Mouse (Mus musculus) hindbrain, embryonic 16.5 days (tissue): Measurements from ENCODE around the gene Rfxank. TPM values are rescaled to one million over a fixed set of nuclear protein-coding genes. Genes with fewer than 3 reads are reported as not detected.

Experiments used
- ATAC-seq: fragments of 200-750 bp; cut with Nextera tagmentation; 2 replicates; pipeline ENCODE4 v1.8.0; 2017; ENCODE audit warnings: moderate TSS enrichment, moderate library complexity
- H3K27ac ChIP-seq: fragments of 300-500 bp; sonication (generic); 2 replicates; pipeline ENCODE4 v1.5.1; 2014; ENCODE audit warnings: low read depth, mild to moderate bottlenecking, control low read depth, low read length, moderate library complexity
- H3K27me3 ChIP-seq: fragments of 300-500 bp; sonication (generic); replicated peaks from 2 replicates; pipeline ENCODE4 v1.6.1; 2014; ENCODE audit warnings: low read length; ENCODE audit not compliant: control insufficient read depth, insufficient read depth
- H3K36me3 ChIP-seq: fragments of 300-500 bp; sonication (generic); 2 replicates; pipeline ENCODE4 v1.6.1; 2014; ENCODE audit warnings: mild to moderate bottlenecking, low read length, moderate library complexity, mixed read lengths; ENCODE audit not compliant: control insufficient read depth, insufficient read depth
- H3K4me1 ChIP-seq: fragments of 300-500 bp; sonication (generic); 2 replicates; pipeline ENCODE4 v1.6.1; 2014; ENCODE audit warnings: low read depth, low read length; ENCODE audit not compliant: control insufficient read depth, insufficient read depth
- H3K4me2 ChIP-seq: fragments of 300-500 bp; sonication (generic); 2 replicates; pipeline ENCODE4 v1.6.1; 2014; ENCODE audit warnings: mild to moderate bottlenecking, low read length, control low read depth, moderate library complexity
- H3K4me3 ChIP-seq: fragments of 300-500 bp; sonication (generic); 2 replicates; pipeline ENCODE4 v1.5.1; 2014; ENCODE audit warnings: mild to moderate bottlenecking, low read length, control low read depth, moderate library complexity
- H3K9ac ChIP-seq: fragments of 300-500 bp; sonication (generic); 2 replicates; pipeline ENCODE4 v1.6.1; 2014; ENCODE audit warnings: low read depth, mild to moderate bottlenecking, control low read depth, low read length, moderate library complexity
- H3K9me3 ChIP-seq: fragments of 300-500 bp; sonication (generic); 2 replicates; pipeline ENCODE4 v1.6.1; 2014; ENCODE audit warnings: mild to moderate bottlenecking, low read length, moderate library complexity; ENCODE audit not compliant: control insufficient read depth
- WGBS: fragments of 180-500 bp; shearing (Covaris S2); extraction: QIAGEN DNeasy Blood & Tissue Kit; methylation state at CpG from one replicate; pipeline ENCODE4 v1.1.7; 2014; 5-methylcytosine and 5-hydroxymethylcytosine counted together
- polyA plus RNA-seq: library from polyadenylated mRNA; unstranded; fragments of >200 nt; fragmentation: Nextera tagmentation; extraction: Ambion mirVana; gene quantifications from 2 replicates; pipeline ENCODE4 v1.2.1, GENCODE M21; 2015

The Rfxank gene
- polyA plus RNA-seq, 1 experiment from 2014 or later: 12.3 TPM

DNA sequence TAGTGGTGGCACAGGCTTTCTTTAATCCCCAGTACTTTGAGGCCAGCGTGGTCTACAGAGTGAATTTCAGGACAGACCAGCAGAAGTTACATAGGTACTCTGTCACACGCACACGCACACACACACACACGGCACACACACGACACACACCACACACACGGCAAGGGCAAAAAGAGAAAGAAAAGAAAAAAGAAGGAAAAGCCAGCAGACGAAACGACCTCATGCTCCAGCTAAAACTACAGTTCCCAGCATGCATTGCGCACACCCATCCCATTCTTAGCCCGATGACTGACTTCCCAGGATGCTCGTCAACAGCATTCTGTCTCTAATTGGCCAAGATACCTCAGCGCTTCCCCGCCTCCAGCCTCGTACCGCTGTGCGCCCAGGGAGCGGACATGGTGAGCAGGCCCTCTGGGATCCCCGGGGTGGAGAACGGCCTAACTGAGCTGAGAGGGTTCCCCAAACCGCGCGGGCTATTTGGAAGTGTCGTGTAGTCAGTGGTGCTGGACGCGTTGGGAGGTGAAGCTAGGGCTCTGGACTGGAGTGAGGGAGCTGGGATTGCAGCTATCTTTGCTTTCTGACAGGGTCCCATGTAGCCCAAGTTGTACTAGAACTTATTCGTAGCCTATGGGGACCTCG, 33.2 kb upstream of the Rfxank start, which contains the start of gene Tmem161a:
Tmem161a (plus strand) TSS at position 314 of the 639 bp plus-strand sequence.
- peaks cover 3% of the 10 kb centered on the region for H3K27me3 ChIP-seq
- peak; percentile 97 for ATAC-seq
- peak within 1 kb of the TSS; percentile 66 for H3K4me2 ChIP-seq
- WGBS: 1% methylated on average over 27 of the region's 27 CpGs
- no peaks in the 10 kb centered on the region for H3K36me3 ChIP-seq
- H3K4me1 ChIP-seq: peaks cover 3% of the 10 kb centered on the region
- H3K9me3 ChIP-seq: no peaks in the 10 kb centered on the region
- H3K4me3 ChIP-seq: peak within 1 kb of the TSS; percentile 59
- peak within 1 kb of the TSS; percentile 68 for H3K9ac ChIP-seq
- H3K27ac ChIP-seq: no peak within 1 kb of the TSS

DNA sequence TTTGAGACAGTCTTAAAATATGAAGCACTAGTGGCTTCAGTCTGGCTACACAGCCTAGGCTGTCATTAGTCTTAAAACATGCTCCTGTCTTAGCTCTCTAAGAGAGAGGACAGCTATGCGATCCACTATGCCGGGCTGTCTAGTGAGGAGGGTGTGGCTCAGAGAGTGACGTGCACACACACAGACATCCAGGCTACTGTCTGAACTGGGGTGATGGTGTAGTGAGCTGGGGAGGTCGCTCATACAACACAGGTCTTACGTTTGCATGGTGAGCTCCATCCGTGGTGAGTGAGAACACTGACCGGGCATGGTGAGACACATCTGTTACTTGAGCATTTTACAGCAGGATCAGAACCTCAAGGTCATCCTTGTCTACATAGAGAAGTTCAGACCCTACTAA, 32.3 kb upstream of the Rfxank start:
- no peak overlapping the region for H3K9ac ChIP-seq
- H3K4me1 ChIP-seq: peaks cover 6% of the 10 kb centered on the region
- H3K27ac ChIP-seq: no peak overlapping the region
- peaks cover 7% of the 10 kb centered on the region for H3K27me3 ChIP-seq
- no peaks in the 10 kb centered on the region for H3K9me3 ChIP-seq
- H3K4me2 ChIP-seq: no peak overlapping the region
- ATAC-seq: no peak
- H3K36me3 ChIP-seq: no peaks in the 10 kb centered on the region
- no peak overlapping the region for H3K4me3 ChIP-seq
- 91% methylated on average over 7 of the region's 7 CpGs for WGBS

- no peaks in the 10 kb centered on the region for H3K36me3 ChIP-seq
- WGBS: 76% methylated on average over 3 of the region's 3 CpGs
- H3K27me3 ChIP-seq: peaks cover 7% of the 10 kb centered on the region
- no peak overlapping the region for H3K9ac ChIP-seq
- H3K27ac ChIP-seq: no peak overlapping the region
- H3K4me2 ChIP-seq: no peak overlapping the region
- no peak overlapping the region for H3K4me3 ChIP-seq
- peaks cover 6% of the 10 kb centered on the region for H3K4me1 ChIP-seq
- ATAC-seq: no peak
- no peaks in the 10 kb centered on the region for H3K9me3 ChIP-seq
These were observed 31.8 kb upstream of the Rfxank start for GRCm38 (mm10) chr8:70170748-70171147.

DNA sequence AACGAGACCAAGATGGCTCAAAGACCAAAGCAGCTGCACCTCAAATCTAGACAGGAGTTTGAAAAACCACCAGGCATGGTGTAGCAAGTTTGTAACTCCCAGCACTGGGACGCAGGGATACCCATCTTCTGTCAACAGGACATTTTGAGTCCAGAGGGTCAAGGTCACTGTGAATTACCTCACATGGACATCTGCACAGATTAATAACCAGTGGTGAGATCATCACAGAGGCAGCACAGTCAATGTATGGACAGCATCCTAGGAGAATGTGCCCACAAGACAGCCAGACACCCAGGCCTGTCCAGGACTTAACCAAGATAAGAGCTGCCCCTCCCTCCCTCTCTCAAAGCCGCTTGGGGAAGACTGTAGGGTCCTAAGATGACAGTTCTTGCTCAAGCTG, 31.2 kb upstream of the Rfxank start:
- Histone ChIP-seq H3K9ac (no peak overlapping the region), H3K27ac (no peak overlapping the region), H3K9me3 (no peaks in the 10 kb centered on the region), H3K4me3 (no peak overlapping the region), H3K4me1 (peaks cover 6% of the 10 kb centered on the region), H3K27me3 (peaks cover 7% of the 10 kb centered on the region), H3K4me2 (no peak overlapping the region), H3K36me3 (no peaks in the 10 kb centered on the region)
- WGBS: 82% methylated on average over 3 of the region's 3 CpGs
- no peak for ATAC-seq

DNA sequence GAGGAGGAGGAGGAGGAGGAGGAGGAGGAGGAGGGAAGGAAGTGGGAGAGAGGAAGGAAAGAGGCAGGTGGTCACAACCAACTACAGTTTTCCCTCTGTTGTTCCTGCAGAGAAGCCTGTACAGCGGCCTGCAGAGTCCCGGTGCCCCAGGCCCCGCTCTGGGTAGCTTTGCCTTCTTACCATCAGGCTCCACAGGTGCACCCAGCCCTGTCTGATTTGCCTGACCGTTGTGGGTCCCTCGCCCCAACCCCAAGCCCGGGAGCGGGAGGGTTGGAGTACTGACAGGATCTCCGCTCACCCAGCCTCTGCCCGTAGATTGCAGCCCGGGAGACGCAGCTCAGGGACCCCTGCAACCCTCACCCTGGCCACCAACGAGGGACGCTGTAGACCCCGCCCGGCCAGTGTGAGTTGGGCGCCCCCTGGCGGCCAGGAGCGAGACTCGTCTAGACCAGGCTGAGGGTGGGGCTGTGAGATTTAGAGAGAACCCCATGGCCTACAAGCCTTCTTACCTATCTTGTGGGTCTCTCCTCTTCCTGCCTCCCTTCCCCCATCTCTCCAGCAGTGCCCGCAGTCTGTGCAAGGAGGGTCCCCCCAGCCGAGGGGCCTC, 27.7 kb upstream of the Rfxank start:
- H3K36me3 ChIP-seq: no peaks in the 10 kb centered on the region
- peaks cover 7% of the 10 kb centered on the region for H3K27me3 ChIP-seq
- peak overlapping the region; percentile 65 for H3K4me2 ChIP-seq
- peak overlapping the region; percentile 64 for H3K9ac ChIP-seq
- no peak overlapping the region for H3K27ac ChIP-seq
- peak overlapping the region; percentile 33 for H3K4me3 ChIP-seq
- peak; percentile 81 for ATAC-seq
- no peaks in the 10 kb centered on the region for H3K9me3 ChIP-seq
- WGBS: under 1% methylated on average over 18 of the region's 21 CpGs
- peaks cover 4% of the 10 kb centered on the region for H3K4me1 ChIP-seq

GRCm38 (mm10) chr8:70163316-70163715, 24.4 kb upstream of the Rfxank start:
- no peaks in the 10 kb centered on the region for H3K36me3 ChIP-seq
- H3K9ac ChIP-seq: no peak overlapping the region
- 83% methylated on average over 3 of the region's 3 CpGs for WGBS
- peaks cover 6% of the 10 kb centered on the region for H3K4me1 ChIP-seq
- ATAC-seq: no peak
- no peaks in the 10 kb centered on the region for H3K9me3 ChIP-seq
- peaks cover 7% of the 10 kb centered on the region for H3K27me3 ChIP-seq
- H3K4me2 ChIP-seq: no peak overlapping the region
- H3K4me3 ChIP-seq: no peak overlapping the region
- H3K27ac ChIP-seq: no peak overlapping the region

- Histone ChIP-seq H3K36me3 (no peaks in the 10 kb centered on the region), H3K27ac (no peak overlapping the region), H3K4me1 (peaks cover 2% of the 10 kb centered on the region; the same call in 1 of the 2 replicates), H3K27me3 (no peaks in the 10 kb centered on the region), H3K9me3 (no peaks in the 10 kb centered on the region), H3K4me2 (no peak overlapping the region), H3K9ac (no peak overlapping the region), H3K4me3 (no peak overlapping the region)
- WGBS: 66% methylated on average over 13 of the region's 13 CpGs
- no peak for ATAC-seq
These were observed 21.1 kb upstream of the Rfxank start for GRCm38 (mm10) chr8:70160015-70160414.

DNA sequence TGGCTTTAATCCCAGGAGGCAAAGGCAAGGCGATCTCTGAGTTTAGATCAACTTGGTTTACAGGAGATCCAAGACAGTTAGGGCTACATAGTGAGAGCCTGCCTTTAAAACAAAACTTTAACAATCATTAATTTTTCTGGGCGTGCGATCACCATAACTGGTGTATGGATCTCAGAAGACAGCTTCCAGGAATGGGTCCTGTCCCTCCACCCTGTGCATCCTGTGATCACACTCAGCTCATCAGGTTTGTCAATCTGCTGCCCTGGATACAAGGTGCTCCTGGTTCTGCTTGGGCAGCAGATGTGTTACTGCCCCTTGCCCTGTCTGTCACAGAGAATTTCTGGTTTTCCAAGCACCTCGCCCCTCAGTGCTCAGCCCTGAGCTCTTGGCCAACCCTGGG, 20.3 kb upstream of the Rfxank start:
- 79% methylated on average over 4 of the region's 4 CpGs for WGBS
- no peak overlapping the region for H3K27ac ChIP-seq
- H3K4me1 ChIP-seq: peaks cover 2% of the 10 kb centered on the region; the same call in 1 of the 2 replicates
- H3K4me2 ChIP-seq: no peak overlapping the region
- ATAC-seq: no peak
- no peaks in the 10 kb centered on the region for H3K36me3 ChIP-seq
- no peak overlapping the region for H3K9ac ChIP-seq
- no peak overlapping the region for H3K4me3 ChIP-seq
- H3K9me3 ChIP-seq: no peaks in the 10 kb centered on the region
- H3K27me3 ChIP-seq: no peaks in the 10 kb centered on the region

DNA sequence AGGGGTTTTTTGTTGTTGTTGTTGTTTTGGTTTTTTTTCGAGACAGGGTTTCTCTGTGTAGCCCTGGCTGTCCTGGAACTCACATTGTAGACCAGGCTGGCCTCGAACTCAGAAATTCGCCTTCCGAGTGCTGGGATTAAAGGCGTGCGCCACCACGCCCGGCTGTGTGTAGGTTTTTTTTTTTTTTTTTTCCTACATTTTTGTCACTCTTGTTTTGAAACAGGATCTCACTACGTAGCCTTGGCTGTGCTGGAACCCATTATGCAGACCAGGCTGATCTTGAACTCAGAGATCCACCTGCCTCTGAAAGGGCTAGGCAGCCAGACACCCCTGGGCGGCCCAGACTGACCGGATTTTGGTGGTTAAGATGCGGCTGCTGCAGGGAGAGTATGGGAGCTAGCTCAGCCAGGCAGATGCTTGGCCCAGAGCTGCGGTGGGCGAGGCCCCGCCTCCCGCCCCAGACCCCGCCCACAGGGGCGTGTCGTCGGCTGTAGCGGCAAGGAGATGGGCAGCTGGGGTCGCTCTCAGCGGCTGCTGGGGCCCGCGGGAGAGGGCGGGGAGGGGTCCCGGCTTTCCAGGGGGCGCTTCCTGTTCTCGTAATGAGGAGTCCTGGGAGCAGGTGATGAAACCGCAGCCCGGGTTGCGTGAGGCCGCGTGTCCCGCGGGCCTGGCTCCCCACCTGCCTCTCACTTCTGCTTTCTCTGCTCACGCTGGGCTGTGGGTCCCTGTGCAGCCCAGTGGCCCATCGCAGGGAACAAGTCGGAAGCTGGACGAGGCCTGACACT, 19.3 kb upstream of the Rfxank start:
- no peaks in the 10 kb centered on the region for H3K27me3 ChIP-seq
- peak overlapping the region; percentile 77 for H3K4me2 ChIP-seq
- peak overlapping the region; percentile 57 for H3K4me3 ChIP-seq
- peaks cover 2% of the 10 kb centered on the region; the same call in 1 of the 2 replicates for H3K4me1 ChIP-seq
- peak overlapping the region; percentile 23; the same call in 1 of the 2 replicates for H3K27ac ChIP-seq
- H3K9ac ChIP-seq: peak overlapping the region; percentile 77
- 16% methylated on average over 38 of the region's 40 CpGs for WGBS
- H3K9me3 ChIP-seq: no peaks in the 10 kb centered on the region
- no peaks in the 10 kb centered on the region for H3K36me3 ChIP-seq
- peak; percentile 96 for ATAC-seq
